Mouse (Mus musculus): Measurements from ENCODE around the gene Fads2.
A peak's percentile ranks its signal among the peaks of the same experiment; 100 is the strongest.
"Not testable (repeated sequence)": the region's sequence is repeated elsewhere in the genome, so short reads cannot be mapped to it uniquely, and the experiment has no call there.

Gene Fads2

GRCm38 (mm10) chr19:10101341-10102053, at the start of gene Fads2:
TSS of gene Fads2 (minus strand) at chr19:10101746.
- peak; percentile 96 for DNase-seq (ENCODE audit: low spot score)

- no peak for DNase-seq (ENCODE audit: low spot score)
These were observed 47.6 kb upstream of the Fads2 start for GRCm38 (mm10) chr19:10149189-10149588.

GRCm38 (mm10) chr19:10148555-10148954, 47.0 kb upstream of the Fads2 start:
- no peak for DNase-seq (ENCODE audit: low spot score)

- no peak for DNase-seq (ENCODE audit: low spot score)
These were observed 42.9 kb upstream of the Fads2 start for GRCm38 (mm10) chr19:10144464-10144863.

GRCm38 (mm10) chr19:10143667-10144066, 42.1 kb upstream of the Fads2 start:
- no peak for DNase-seq (ENCODE audit: low spot score)

GRCm38 (mm10) chr19:10139736-10140135, 38.2 kb upstream of the Fads2 start:
- no peak for DNase-seq (ENCODE audit: low spot score)

GRCm38 (mm10) chr19:10137423-10137822, 35.9 kb upstream of the Fads2 start:
- DNase-seq (ENCODE audit: low spot score): no peak

- no peak for DNase-seq (ENCODE audit: low spot score)
These were observed 33.1 kb upstream of the Fads2 start for GRCm38 (mm10) chr19:10134692-10135091.

GRCm38 (mm10) chr19:10129547-10129946, 28.0 kb upstream of the Fads2 start:
- DNase-seq (ENCODE audit: low spot score): not testable (repeated sequence)

GRCm38 (mm10) chr19:10126479-10127250, 25.1 kb upstream of the Fads2 start:
- no peak for DNase-seq (ENCODE audit: low spot score)

GRCm38 (mm10) chr19:10123892-10124634, 22.5 kb upstream of the Fads2 start:
- DNase-seq (ENCODE audit: low spot score): no peak

GRCm38 (mm10) chr19:10122021-10122631, 20.6 kb upstream of the Fads2 start:
- no peak for DNase-seq (ENCODE audit: low spot score)

GRCm38 (mm10) chr19:10116641-10117040, 15.1 kb upstream of the Fads2 start:
- no peak for DNase-seq (ENCODE audit: low spot score)

- no peak for DNase-seq (ENCODE audit: low spot score)
These were observed 14.0 kb upstream of the Fads2 start for GRCm38 (mm10) chr19:10115373-10116158.

- no peak for DNase-seq (ENCODE audit: low spot score)
These were observed 11.4 kb upstream of the Fads2 start for GRCm38 (mm10) chr19:10112956-10113355.

GRCm38 (mm10) chr19:10108666-10109065, 7.1 kb upstream of the Fads2 start:
- no peak for DNase-seq (ENCODE audit: low spot score)

- DNase-seq (ENCODE audit: low spot score): no peak
These were observed 6.6 kb upstream of the Fads2 start for GRCm38 (mm10) chr19:10108129-10108528.

GRCm38 (mm10) chr19:10107051-10107611, 5.6 kb upstream of the Fads2 start:
- DNase-seq (ENCODE audit: low spot score): no peak

GRCm38 (mm10) chr19:10106634-10107033, 5.1 kb upstream of the Fads2 start:
- DNase-seq (ENCODE audit: low spot score): no peak

GRCm38 (mm10) chr19:10105034-10105493, 3.5 kb upstream of the Fads2 start:
- DNase-seq (ENCODE audit: low spot score): peak; percentile 27

- DNase-seq (ENCODE audit: low spot score): no peak
These were observed 2.7 kb upstream of the Fads2 start for GRCm38 (mm10) chr19:10104234-10104633.
